Mouse (Mus musculus) mesoderm, embryonic 11.5 days (tissue): Measurements from ENCODE around the gene Magi1.

Experiments used
- DNase-seq: peaks from one replicate; pipeline ENCODE4 v3.0.0-alpha.2; 2012; ENCODE audit warnings: low read depth, low spot score

The Magi1 gene

DNA sequence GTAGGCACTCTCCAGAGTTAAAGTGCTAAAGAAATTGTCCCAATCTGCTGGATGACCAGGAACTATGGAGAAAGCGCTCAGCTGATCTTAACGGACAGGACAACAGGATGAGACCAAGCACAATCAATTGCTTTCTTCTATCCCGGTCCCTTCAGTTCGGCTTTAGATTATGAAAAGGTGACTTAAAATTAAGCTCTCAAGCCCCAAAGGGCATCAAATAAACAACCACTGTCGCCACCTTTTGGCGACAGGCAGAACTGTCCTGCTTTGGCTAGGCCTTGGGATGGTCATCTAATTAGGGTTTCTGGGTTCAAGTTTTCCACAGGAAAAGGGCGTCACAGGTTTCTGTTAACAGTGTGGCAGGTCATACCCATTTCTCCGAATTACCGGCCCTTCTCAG is 298.6 kb downstream of the Magi1 start:
- DNase-seq = peak; percentile 52

DNA sequence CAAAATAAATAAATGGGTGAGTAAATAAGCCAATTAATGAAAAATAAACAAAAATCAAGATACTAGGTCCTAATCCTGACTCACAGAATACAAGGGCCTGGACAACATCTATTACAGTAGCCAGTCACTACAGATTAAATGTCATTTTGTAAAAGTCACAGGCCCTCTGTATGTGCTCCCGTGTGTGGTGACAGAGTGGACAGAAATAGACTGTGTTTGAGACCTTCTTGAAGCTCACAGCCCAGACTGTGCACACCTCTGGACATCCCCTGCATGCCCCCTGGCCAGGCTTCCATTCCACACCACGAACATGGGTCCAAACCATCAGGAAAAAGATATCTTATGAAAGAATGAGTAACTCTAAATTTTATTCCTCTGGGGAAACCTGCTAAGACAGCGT is 300.2 kb downstream of the Magi1 start:
- DNase-seq = no peak

DNA sequence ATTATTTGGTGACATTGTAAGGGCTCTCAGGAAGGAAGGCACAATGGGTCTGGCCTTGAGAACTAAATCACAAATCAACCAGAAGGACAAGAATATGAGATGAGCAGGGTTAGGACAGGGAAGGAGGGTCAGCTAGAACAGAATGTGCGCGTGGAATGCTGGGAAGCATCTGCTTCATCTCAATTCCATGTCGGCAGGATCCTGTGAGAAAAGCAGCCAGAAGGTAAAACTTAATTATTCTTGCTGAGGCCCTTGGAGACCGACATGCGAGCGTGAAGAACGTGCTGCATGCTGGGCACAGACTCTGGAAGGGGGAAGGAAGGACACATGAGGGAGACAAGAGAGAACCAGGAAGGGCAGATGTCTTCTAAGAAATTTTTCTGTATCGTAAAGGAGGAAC is 302.5 kb downstream of the Magi1 start:
- DNase-seq = peak; percentile 20

DNA sequence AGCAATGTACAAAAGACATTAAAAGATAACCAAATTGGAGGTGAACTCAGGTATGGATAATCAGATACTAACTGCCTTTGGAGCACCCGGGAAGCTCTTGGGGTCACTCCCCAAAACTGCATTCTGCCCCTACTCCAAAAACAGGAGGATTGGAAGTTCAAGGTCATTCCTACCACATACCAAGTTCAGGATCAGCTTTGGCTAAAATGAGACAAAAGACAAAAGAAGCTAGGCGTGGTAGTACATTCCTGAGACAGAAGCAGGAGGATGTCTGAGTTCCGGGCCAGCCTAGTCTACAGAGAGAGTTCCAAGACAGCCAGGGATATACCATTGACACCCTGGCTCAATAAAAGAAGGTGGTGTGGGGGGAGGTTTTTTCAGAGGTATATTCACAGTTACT is 304.5 kb downstream of the Magi1 start:
- no peak for DNase-seq

DNA sequence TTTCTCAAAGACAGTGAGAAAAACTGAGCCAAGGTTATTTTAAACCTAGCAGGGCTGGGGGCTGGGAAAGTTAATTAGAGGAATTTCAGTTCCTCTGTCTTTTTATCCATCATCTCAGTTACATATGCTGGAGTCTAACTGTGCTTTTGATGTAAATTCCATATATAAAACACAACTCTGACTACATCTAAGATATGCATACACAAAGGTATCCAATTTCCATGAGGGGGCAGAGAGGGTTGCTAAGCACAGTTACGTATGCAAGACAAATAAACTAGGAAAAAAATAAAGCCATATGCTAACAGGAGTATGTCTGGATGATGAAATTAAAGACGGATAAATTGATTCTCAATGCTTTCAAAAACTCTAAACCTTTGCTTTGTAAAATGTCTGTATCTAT is 315.0 kb downstream of the Magi1 start:
- DNase-seq = no peak

DNA sequence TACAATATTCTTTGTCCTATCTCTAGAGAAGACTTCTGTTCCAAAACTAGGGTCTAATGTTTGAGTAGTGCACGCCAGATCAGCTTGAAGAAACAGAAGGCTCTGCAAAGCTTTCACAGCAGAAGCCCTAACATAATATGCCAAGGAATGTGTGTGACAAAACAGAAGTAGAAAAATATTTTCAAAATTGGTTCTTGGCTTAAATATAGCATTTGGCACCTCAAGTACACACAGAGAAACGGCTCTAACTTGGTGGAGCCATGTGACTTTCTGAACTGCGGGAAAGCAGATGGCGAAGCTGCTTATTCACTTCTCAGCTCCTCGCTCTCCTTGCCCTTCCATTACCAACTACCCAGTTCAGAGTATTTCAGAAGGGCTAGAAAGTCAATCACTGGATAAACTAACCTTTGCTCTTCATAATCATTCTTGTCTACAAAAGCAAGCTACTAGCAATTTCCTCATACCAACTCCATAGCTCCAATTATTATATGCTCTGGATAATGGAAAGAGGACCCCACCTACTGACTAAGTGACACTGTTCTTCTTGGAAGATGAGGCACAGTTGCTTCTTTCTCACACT is 320.9 kb downstream of the Magi1 start:
- DNase-seq = no peak

DNA sequence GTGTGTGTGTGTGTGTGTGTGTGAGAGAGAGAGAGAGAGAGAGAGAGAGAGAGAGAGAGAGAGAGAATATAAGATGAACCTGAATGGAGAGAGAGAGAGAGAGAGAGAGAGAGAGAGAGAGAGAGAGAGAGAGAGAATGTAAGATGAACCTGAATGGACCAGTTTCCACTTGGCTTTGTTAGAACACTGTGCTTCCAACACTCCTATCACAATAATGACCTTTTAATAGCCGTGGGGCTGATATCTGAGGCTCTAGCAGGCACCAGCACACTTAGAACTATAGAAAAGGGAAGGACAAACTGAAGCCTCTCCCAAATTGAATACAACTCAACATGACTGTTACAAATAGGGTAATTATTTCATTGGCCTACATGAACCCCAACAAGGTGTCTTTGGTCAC is 321.9 kb downstream of the Magi1 start:
- no peak for DNase-seq

DNA sequence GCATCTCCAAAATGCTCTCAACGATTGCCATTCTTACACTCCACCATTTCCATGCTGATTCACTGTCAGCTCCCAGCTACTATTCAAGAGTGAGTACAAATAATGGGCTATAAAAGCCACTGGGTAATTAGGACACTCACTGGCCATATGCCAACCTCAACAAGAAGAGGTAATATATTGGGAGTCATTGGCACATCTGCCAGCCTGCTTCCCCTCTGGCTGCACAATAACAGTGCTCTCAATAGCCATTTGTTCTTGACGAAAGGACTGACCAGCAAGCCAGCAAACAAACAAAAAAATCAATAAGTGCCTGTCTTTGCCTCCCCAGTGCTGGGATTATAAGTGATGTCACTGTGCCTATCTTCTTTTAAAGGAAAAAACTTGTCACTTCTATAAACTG is 326.5 kb downstream of the Magi1 start:
- peak; percentile 66 for DNase-seq

DNA sequence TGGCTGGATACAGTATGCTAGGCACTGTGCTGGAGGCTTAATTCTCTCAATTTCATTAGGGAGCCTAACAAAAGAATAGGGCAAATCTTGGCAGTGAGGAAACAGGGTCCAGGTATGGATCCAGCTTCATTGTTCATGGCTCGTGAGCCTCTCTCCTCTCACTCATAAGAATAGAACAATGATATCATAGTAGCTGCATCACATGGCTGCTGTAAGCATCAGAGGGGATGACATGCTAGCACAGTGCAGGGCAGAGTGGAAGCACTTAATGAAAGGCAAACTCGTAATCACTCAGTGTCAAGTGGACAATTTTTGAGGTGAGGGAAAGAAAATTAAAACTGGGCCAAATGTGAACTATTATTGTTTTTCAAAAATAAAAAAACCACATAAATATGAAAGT is 337.1 kb downstream of the Magi1 start:
- DNase-seq = no peak

DNA sequence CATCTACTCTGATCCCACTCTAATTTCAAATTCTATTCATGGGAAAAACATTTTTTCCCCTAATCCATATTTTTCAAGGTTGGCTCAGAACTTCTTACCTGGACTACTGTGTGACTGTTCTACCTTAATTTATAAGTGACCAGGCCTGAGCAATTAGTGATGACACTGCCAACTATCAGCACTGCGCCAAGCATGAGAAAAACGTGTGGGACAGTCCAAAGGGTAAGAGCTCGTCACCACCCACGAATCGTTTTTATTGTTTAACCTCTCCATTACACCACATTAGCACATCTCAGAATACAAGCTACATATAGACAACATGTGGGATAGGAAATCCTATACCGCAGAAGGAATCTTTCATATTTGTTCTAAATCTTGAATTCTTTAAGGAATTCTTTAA is 347.4 kb downstream of the Magi1 start:
- no peak for DNase-seq

DNA sequence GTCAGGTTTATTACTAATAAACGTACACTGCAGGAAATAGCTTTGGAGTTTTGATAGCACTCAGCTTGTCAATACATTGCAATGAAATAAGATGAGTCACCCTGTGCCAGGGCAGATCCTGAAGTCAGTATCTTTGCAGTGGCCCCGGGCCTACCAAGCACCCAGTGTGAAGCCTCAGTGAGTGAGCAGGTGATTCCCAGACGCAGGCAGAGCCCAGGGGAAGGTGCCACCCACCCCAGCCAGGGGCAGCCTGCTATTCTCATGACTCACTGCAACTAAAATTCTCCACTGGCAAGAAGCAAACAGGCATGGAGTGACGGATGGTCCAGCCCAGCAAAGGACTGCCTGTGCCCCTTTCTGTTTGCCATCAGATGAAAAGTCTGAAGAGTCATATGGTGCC is 347.9 kb downstream of the Magi1 start:
- DNase-seq = no peak

DNA sequence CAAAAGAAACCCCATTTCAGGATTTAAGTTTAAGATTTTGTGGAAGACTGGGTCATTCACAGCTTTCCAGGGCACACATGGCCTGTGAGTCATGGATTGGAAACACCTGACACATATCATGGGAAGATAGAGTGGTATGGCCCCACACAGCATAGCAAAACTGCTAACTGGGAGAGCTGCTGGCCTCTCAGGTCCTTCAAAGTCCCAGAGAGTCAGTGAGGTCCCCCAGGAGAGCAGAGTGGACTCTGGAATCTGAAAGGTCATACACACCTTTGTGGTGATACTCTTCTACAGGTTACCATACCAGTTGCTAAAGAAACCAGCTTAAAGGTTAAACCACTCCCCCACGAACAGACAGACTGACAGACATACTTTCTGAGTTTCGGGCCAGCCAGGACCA is 349.0 kb downstream of the Magi1 start:
- DNase-seq = no peak

DNA sequence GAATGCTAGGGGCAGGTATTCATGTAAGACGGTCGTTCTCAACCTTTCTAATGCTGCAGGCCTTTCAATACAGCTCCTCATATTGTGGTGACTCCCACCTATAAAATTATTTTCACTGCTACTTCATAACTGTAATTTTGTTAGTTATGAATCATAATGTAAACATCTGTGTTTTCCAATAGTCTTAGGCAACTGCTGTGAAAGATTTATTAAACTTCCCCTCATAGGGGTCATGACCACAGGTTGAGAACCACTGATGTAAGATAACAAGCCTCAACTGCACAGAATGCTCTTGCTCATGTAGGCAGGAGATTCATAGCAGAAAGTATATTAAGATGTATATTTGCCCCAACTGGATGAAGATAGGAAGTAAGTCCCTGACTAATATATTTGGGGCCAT is 359.1 kb downstream of the Magi1 start:
- DNase-seq = no peak

DNA sequence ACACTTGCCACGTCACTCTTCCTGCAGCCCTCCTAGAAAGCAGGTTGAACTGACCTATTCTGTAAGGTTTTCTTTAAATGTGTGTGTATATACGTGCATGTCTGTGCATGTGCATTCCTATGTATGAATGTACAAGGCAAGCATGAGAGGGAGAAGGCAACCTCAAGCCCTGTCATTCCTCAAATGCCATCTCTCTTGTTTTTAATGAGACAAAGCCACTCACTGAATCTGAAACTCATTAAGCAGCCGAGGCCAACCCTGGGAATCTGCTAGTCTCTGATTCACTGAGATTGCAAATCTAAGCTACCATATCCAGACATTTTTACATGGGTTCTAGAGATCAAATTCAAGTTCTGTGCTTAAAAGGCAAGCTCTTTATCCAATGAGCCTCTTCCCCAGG is 359.7 kb downstream of the Magi1 start:
- no peak for DNase-seq

DNA sequence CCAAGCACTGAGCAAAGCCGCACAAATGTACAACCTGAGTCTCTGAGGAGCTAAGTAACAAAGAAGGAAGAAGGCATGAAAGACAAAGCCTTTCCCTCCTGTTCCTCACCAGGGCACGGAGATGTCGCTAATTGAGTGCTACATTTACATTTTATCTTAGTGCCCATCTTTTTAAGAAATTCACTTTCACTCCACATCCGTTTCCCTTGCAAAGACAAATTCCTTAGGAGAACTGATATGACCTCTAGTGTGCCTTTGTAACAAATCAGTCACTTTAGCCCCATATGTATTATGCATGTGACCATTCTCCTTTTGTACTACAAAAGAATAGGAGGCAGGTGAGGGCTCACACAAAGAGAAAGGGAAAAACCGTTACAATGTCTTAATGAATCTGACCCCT is 360.4 kb downstream of the Magi1 start:
- no peak for DNase-seq

DNA sequence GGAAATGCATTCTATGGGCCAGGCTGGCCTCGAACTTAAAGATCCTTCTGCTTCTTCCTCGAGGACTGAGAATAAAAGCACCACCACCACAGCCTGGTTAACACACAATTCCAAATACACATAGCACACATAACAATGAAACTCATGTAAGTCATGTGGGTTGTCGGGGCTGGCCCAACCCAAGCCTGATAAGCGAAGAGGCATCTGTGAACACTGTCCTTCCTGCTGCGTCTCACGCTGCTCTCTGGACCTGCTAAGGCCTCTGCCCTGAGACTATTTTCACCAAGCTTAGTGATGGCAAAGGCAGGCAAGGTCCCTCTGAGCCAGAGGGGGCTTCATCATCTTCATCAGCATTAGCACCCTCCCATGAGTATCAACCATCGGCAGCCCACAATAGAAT is 360.8 kb downstream of the Magi1 start:
- no peak for DNase-seq

DNA sequence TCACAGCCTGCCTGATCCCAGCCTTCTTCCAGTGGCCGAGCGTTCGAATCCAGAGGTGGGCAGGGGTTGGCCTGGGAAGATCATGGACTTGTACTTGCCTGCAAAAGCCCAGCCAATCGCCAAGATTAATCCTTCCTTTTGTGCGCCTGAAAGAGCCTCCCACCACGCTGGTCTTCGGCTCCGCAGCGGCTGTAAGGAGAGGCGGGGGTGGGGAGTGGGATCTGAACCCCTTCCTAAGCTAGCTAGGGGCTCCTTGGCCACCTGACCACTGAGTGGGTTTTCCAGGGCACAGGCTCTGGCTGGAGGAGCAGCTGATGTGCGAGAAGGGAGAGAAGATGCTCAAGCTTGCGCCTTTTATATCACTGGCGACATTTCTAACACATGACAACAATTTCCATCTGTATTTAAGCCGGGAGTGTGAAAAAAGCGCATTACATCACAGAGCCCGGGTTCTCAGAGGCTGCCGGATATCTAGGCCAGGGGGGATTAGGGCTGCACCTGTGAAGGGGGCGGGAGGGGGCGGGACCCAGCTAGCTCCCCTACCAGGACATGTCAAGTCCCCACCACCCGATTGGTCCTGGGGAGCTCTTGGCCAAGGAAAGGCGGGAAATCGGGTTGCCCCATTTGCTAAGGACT is 370.4 kb downstream of the Magi1 start:
- peak; percentile 53 for DNase-seq

DNA sequence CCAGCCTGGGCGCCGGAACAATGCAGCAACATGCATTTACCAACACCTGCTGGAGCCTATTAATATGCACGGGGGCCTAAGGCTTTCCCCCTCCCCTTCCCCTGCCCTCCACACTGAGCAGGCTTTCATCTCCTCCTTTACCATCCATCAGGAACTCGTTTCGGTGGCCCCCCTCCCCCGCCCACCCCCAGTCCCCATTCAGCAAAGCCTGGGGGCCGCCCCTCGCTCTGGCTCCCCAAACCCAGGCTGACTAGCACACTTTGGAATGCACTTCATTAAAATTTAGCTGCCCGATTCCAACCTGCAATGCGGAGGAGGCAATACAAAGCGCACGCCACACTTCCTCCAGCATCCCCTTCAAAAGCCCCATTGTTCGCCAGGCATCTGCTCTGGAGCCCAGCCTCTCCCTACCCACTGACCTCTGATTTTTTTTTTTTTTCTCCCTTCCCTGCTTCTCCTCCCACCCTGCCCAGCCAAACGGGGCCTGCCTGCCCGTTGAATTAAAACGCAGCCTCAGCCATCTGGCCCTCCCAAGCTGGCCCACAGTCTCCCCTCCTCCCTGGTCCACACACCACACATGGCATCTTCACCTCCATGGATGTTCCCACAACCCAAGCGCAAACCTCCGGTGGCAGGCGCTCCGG is 371.0 kb downstream of the Magi1 start:
- peak; percentile 91 for DNase-seq

DNA sequence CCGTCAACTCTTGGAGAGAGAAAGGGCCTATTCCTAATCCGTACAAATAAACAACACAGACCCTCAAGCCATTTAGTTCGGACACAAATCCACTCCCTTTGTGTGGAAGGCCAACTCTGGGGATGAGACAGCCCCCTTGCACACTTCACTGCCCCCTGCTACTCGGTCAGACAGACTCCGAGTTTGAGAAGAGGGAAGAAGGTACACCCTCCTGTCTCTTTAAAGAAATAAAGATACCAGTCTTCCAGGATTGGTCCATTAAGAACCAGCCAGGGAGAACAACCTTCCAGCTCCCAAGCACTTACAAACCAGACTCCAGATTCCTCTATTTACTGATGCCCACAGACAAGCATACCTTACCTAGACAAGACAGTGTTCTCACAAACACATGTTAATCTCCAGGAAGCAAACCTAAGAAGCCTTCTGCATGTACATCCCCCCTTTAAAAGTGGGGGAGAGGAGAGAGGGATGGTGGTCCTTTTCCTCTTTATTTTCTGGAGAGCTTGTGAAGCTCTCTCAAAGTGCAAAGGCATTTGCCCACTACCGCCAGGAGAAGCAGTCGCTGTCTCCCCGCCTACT is 371.6 kb downstream of the Magi1 start:
- no peak for DNase-seq

DNA sequence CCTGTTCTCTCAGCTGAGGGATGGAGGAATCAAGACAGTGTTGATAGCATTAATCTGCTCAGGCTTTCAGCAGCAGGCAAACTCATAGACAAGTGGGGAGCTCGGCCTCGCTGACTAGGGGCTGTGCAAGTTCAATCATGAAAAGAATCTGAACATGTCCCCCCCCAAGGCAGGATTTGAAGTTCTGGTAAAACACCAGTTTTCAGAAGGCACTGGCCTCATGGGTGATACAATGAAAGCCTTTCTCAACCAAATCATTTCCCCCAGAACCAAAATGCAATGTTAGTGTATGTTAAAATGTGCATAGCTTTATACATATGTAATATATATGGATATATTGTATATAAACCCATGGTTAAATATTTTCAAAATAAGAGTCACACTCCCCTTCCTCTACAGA is 372.3 kb downstream of the Magi1 start:
- no peak for DNase-seq

DNA sequence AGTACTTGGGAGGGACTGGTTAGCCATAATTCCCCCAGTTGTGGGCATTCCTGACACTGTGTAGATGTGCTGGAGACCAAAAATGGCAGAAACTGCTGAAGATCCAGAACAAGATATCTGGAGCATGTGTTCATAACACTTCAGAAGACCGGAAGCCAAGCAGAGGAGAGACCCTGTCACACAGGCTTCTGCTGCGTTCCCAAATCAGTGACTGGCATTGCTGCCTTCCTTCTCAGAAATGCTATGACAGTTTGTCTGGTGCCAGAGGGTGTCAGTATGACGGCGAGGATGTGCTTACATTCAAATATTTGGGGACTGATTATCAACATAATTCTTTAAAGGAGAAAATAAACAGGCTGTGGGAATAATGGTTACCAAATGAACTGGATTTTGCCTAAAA is 373.7 kb downstream of the Magi1 start:
- no peak for DNase-seq

DNA sequence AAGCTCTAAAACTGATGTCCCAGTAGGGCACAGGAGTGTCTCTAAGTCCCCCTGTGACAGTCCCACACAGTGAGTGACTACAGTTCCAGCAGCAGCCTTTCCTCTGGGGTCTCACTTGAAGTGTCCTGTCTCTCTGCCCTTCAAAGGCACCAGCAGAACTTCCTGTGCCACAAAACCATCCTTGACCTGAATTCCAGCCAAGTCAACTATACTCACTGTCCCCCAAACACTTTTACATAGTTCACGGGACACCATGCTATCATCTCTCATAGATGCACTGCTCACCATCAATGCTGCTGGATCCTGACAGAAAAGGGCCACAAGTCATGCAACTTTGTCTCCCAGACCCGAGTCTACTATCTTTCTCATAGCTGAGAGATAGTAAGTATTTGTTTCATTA is 378.7 kb downstream of the Magi1 start:
- no peak for DNase-seq

DNA sequence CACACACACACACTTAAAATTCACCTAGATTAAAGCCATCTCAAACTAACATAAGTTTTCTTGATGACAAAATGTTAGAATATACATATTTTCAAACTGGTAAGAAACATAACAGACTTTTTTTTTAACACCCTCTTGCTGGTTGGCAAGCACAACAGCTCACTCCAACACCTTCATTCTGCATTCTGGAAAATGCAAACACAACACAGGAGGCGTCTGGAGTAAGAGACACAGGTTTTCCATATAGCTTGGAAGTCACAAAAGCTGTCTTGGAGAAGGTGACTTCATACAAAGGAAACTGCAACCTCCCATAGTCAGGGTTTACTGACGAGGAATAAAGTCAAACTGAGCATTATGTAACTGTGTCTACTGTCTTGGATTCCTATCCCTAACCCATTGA is 381.5 kb downstream of the Magi1 start:
- DNase-seq = no peak
